ENCODE assay signal across 25 mouse cellular contexts in the genomic region with DNA sequence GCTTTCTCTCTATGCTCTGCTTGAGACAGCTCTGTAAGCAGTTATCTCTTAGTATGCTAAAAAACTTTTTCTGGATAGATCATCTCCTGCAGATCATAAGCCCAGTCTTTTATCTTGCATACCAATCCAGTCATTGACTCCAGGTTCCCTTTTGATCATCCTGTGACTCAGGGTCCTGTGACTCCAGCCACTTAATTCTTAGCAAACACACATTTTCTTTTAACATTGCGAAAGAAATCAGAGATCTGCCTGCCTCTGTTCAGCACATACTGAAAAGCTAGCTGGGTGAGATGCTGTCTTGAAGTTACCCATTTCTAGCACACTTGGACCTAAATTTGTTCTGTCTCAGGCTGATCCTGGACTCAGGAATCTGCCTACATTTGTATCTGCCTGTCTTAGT. TPM values are rescaled to one million over a fixed set of nuclear protein-coding genes. Genes with fewer than 3 reads are reported as not detected.
A peak's percentile ranks its signal among the peaks of the same experiment; 100 is the strongest.
DNase-seq lines count a peak whose midpoint lies in the region; TF ChIP-seq lines count a peak whose summit lies in the region.
"Had no signal": no experiment of that assay in that cellular context is flagged by ENCODE, and none has a peak within 500 bp of the region (broad histone marks: within the 10 kb centered on the region; RNA-seq: fewer than 3 reads in every experiment).

No protein-coding gene starts in this region.

- H3K27ac ChIP-seq in testis, adult 2 months (ENCODE audit: control insufficient read depth, insufficient read depth, low read depth, low read length) = no peak overlapping the region
- H3K27ac ChIP-seq in cerebellum, adult 2 months (ENCODE audit: insufficient read depth, low read length) = no peak overlapping the region
- H3K27ac ChIP-seq: embryonic facial prominence, embryonic 12.5 days; embryonic facial prominence, embryonic 15.5 days; gastrocnemius, adult 2 months; heart, embryonic 15.5 days; hindbrain, embryonic 10.5 days; hindbrain, embryonic 13.5 days had no signal

- 100% methylated on average over 1 of the region's 1 CpGs for WGBS in cerebellum, adult 2 months

- no peak overlapping the region for H3ac ChIP-seq in C2C12 (ENCODE audit: control insufficient read depth, insufficient read length, low read depth)

- no peaks in the 10 kb centered on the region for H3K79me2 ChIP-seq in C2C12 (ENCODE audit: control insufficient read depth, insufficient read depth)

- DNase-seq in testis, postnatal 10 days (ENCODE audit: low spot score) = no peak
- DNase-seq in testis, postnatal 14 days (ENCODE audit: low spot score) = peak; percentile 2
- DNase-seq in spleen, postnatal 14 days (ENCODE audit: low spot score in 2 of 2) = no peak
- DNase-seq in cerebellum, adult 2 months = no peak
- DNase-seq: adrenal gland, adult 8-10 months; adrenal gland, postnatal 25 days; B cell, adult 2 months; cerebellum, adult 18-20 months; cerebellum, adult 9-11 months; cerebellum, postnatal 25 days; forebrain, postnatal 0 days; gastrocnemius, adult 2 months; gastrocnemius, postnatal 25 days; heart, adult 18-20 months; heart, postnatal 10 days; heart, postnatal 36 days had no signal

- H3K36me3 ChIP-seq in testis, adult 2 months (ENCODE audit: control insufficient read depth, insufficient read depth, low read length) = no peaks in the 10 kb centered on the region
- H3K36me3 ChIP-seq in C2C12 (ENCODE audit: control insufficient read depth, insufficient read depth) = no peaks in the 10 kb centered on the region
- H3K36me3 ChIP-seq: embryonic facial prominence, embryonic 12.5 days; embryonic facial prominence, embryonic 15.5 days; heart, embryonic 12.5 days; heart, embryonic 15.5 days; hindbrain, embryonic 10.5 days; hindbrain, embryonic 13.5 days had no signal

- H3K4me1 ChIP-seq in testis, adult 2 months (ENCODE audit: control insufficient read depth, insufficient read depth, low read length) = no peaks in the 10 kb centered on the region; the same call in 1 of the 2 replicates
- no peaks in the 10 kb centered on the region for H3K4me1 ChIP-seq in cerebellum, adult 2 months (ENCODE audit: control insufficient read depth, insufficient read depth, low read length)
- H3K4me1 ChIP-seq: embryonic facial prominence, embryonic 12.5 days; embryonic facial prominence, embryonic 15.5 days; heart, embryonic 12.5 days; heart, embryonic 15.5 days; hindbrain, embryonic 13.5 days had no signal

- TF ChIP-seq POLR2A in testis, adult 2 months (IDR thresholded peaks at IDR 0.05; ENCODE audit: control insufficient read depth, low read depth, low read length) = no peak
- no peak for TF ChIP-seq POLR2A in cerebellum, adult 2 months (IDR thresholded peaks at IDR 0.05; ENCODE audit: borderline replicate concordance, insufficient read depth, low read length)

- no peaks in the 10 kb centered on the region for H3K79me3 ChIP-seq in C2C12 (ENCODE audit: low read depth)

- no peaks in the 10 kb centered on the region for H3K27me3 ChIP-seq in testis, adult 2 months (ENCODE audit: control insufficient read depth, insufficient read depth, low read length)
- no peaks in the 10 kb centered on the region for H3K27me3 ChIP-seq in C2C12 (ENCODE audit: control insufficient read depth, insufficient read depth, insufficient read length)
- no peaks in the 10 kb centered on the region for H3K27me3 ChIP-seq in cerebellum, adult 2 months (ENCODE audit: control insufficient read depth, insufficient read depth, low read length)

- TF ChIP-seq CTCF in testis, adult 2 months (IDR thresholded peaks at IDR 0.05; ENCODE audit: control insufficient read depth, insufficient read depth, insufficient replicate concordance, low read depth, low read length) = no peak
- TF ChIP-seq CTCF in C2C12 (IDR thresholded peaks at IDR 0.05; ENCODE audit: control insufficient read depth, insufficient read depth, insufficient read length) = no peak
- TF ChIP-seq CTCF in cerebellum, adult 2 months (IDR thresholded peaks at IDR 0.05; ENCODE audit: borderline replicate concordance, insufficient read depth, low read depth, low read length) = no peak

- H3K4me3 ChIP-seq in testis, adult 2 months (ENCODE audit: control insufficient read depth, low read depth, low read length) = peak overlapping the region; percentile 42; the same call in 1 of the 2 replicates
- H3K4me3 ChIP-seq in C2C12 (ENCODE audit: insufficient read depth, poor library complexity, severe bottlenecking) = no peak overlapping the region
- no peak overlapping the region for H3K4me3 ChIP-seq in cerebellum, adult 2 months (replicated peaks; ENCODE audit: insufficient read depth, low read depth, low read length)
- H3K4me3 ChIP-seq: embryonic facial prominence, embryonic 12.5 days; embryonic facial prominence, embryonic 15.5 days; gastrocnemius, adult 2 months; heart, embryonic 12.5 days; heart, embryonic 15.5 days; hindbrain, embryonic 10.5 days; hindbrain, embryonic 13.5 days had no signal

TF ChIP-seq in C2C12, 6 proteins besides CTCF, POLR2A, EP300 and RAD21:
- no peak for TF ChIP-seq MAX (IDR thresholded peaks at IDR 0.05)
- TF ChIP-seq CEBPB (IDR thresholded peaks at IDR 0.05; ENCODE audit: low read depth) = peak; percentile 78
- TF ChIP-seq MYOD1 (IDR thresholded peaks at IDR 0.05; ENCODE audit: control insufficient read depth, insufficient read length, low read depth) = no peak

RNA-seq across cellular contexts. Expression of gene Igsf11, which starts 7.6 kb away (rescaled TPM):
- polyA plus RNA-seq in testis, adult 2 months (2012; rRNA removed) = 91.8 and 95.5 TPM in 2 replicates
- polyA plus RNA-seq in C2C12 (2012; fragmentation: generic; extraction: Trizol) = 7.7 TPM
- polyA plus RNA-seq in cerebellum, adult 2 months (2012; rRNA removed) = 17.4 and 20.1 TPM in 2 replicates
- polyA plus RNA-seq: CD4-positive, CD25-positive, alpha-beta regulatory T cell, adult 4 months had no signal
